Mouse (Mus musculus) ES-Bruce4 (cell line): ENCODE measurements around the gene Olfr1359.
"Not testable (repeated sequence)": the region's sequence is repeated elsewhere in the genome, so short reads cannot be mapped to it uniquely, and the experiment has no call there.

Source experiments
- CTCF ChIP-seq: IDR thresholded peaks from one replicate; pipeline ENCODE4 v1.8.1; 2011; ENCODE audit warnings: low read depth, low read length
- EP300 ChIP-seq: IDR thresholded peaks from 2 replicates; pipeline ENCODE4 v1.6.1; 2011; ENCODE audit warnings: low read depth, low read length; ENCODE audit not compliant: insufficient read depth
- POLR2A ChIP-seq: IDR thresholded peaks from one replicate; pipeline ENCODE4 v1.8.1; 2011; ENCODE audit warnings: low read length; ENCODE audit not compliant: insufficient read depth

DNA sequence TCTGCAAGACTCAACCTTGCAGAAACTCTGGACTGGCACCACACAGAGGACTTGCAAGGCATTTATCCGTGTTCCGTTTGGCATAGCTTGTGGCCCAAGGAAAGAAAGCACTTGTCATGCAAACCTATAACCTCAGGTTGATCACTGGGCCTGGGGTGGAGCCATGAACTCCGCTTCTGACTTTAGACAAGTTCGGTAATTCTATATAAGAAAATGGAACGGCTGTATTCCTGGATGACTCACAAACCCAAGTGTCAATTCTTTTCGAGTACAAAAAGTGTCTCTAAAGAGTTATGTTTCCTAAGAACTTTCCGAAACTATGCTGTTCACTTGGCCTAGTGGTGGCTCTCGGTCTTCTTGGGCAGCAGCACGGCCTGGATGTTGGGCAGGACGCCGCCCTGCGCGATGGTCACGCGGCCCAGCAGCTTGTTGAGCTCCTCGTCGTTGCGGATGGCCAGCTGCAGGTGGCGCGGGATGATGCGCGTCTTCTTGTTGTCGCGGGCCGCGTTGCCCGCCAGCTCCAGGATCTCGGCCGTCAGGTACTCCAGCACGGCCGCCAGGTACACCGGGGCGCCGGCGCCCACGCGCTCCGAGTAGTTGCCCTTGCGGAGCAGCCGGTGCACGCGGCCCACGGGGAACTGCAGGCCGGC is 23.3 kb downstream of the Olfr1359 start:
- not testable (repeated sequence) for TF ChIP-seq CTCF, POLR2A, EP300
